Mouse (Mus musculus): ENCODE measurements at regions not wholly inside any gene's neighbourhood (a gene's known extent, or its start where the extent isn't known, plus 50 kb on each side); places are given as distances from the start of the nearest gene placed in this dataset.

DNA sequence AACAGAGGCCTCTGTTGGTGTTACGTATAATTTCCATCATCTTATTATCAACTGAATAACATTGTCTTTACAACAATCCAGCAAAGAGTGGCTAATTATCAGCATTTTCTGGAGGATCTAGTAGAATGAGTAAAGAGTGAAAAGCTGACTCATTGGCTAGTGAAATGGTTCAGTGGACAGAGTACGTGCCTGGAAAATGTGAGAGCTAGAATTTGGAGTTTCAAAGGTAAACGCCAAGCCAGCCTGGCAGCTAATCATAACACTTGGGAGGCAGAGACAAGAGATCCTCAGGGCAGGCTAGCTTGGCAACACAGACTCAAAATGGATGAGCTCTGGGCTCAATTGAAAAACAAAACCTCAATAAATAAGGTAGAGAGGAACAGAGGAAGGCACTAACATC, 2628.0 kb upstream of the Gm7489 start:
- CTCF ChIA-PET: no interaction called here

- CTCF ChIA-PET: no interaction called here
These were observed 2620.0 kb upstream of the Gm7489 start for GRCm38 (mm10) chr15:51264599-51265163.

DNA sequence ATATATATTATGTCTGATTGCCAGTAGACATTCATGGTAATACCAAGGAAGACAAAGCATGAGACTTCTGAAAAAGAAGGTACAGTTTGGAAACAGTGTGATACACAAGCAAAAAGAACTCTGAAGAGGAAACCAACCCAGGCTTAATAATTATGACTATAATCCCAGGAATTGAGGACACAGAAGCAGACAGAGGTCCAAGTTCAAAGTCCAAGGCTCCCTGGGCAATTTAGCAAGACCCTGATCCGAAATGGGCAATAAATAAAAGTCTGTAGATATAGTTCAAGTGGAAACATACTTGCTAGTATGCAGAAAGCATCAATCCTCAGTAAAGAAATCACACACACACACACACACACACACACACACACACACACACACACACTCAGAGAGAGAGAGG, 2618.7 kb upstream of the Gm7489 start:
- CTCF ChIA-PET: no interaction called here

- CTCF ChIA-PET: no interaction called here
These were observed 2612.9 kb upstream of the Gm7489 start for GRCm38 (mm10) chr15:51271632-51272312.

- CTCF ChIA-PET: no interaction called here
These were observed 2599.4 kb upstream of the Gm7489 start for GRCm38 (mm10) chr15:51285334-51285733.

- CTCF ChIA-PET: no interaction called here
These were observed 2598.4 kb upstream of the Gm7489 start for GRCm38 (mm10) chr15:51286352-51286751.

DNA sequence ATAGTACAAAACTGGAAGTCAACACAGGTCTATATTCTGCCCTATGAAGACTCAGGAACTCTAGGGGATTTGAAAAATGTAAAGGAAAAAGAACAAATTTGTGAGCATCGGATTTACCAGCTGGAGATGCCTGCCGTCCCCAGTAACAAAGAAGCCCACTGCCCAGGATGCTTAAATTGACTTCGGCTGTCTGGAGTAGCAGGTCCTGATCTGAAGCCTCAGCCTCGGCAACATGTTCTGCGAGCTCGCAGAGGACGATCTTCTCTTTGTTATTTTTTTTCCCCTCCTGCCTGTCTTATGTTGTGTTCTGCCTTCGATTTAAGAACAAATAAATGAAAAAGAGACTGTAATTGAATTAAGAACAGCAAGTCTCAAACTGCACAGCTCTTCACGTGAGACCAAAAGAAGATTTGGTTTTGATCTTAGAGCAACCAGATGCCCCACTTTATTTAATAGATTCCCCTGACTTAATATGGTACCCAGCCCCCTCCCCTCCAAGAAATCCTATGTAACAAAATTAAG, 2595.7 kb upstream of the Gm7489 start:
- CTCF ChIA-PET: no interaction called here

- CTCF ChIA-PET: no interaction called here
These were observed 2594.8 kb upstream of the Gm7489 start for GRCm38 (mm10) chr15:51289916-51290315.

GRCm38 (mm10) chr15:51291183-51291582, 2593.5 kb upstream of the Gm7489 start:
- CTCF ChIA-PET: no interaction called here

GRCm38 (mm10) chr15:51296841-51297240, 2587.9 kb upstream of the Gm7489 start:
- CTCF ChIA-PET: no interaction called here

GRCm38 (mm10) chr15:51318072-51318471, 2566.6 kb upstream of the Gm7489 start:
- CTCF ChIA-PET: no interaction called here

- CTCF ChIA-PET: no interaction called here
These were observed 2565.9 kb upstream of the Gm7489 start for GRCm38 (mm10) chr15:51318760-51319159.

DNA sequence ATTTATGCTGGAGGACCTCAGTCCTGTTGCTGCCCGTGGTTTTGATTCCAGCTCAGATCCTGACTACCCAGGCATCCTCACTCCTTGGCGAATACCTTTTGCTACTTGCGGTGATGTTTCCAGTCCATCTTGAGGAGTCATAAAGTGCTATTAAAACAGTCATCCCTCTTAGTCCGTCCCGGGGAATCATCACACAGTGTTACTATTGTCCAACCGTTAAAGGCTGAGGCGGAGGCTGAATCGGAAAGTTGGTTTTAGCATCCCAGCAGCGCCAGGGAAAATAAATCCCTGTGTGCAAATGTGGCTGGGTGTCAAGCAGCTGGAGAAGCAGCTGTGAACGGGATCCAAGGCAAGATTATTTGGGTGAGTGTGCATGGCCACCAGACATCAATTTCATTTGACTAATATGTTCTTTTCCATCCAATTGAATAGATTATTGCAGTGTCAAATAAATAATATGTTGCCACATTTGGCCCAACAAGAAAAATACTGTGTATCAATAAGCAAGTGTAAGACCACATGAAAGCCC, 2564.3 kb upstream of the Gm7489 start:
- CTCF ChIA-PET: no interaction called here

- CTCF ChIA-PET: no interaction called here
These were observed 2561.4 kb upstream of the Gm7489 start for GRCm38 (mm10) chr15:51323284-51323683.

DNA sequence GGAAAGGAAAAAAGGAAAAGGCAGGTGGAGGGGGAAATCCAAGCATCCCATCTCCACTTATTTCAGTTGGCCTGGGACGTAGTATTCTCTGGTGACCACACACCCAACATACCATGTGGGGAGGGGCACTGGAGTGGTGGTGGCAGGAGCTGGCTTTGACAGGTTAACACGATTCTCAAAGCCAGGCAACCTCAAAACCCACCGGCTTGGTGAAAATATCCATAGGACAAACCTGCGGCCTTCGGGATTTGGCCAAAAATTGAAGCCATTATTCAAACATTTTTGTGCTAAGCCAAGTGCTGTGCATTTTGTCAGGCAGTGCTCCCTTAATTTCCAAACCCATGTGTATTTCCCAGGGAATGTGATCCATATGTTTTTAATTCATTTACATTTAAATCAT, 2560.5 kb upstream of the Gm7489 start:
- CTCF ChIA-PET: no interaction called here

GRCm38 (mm10) chr15:51327702-51328101, 2557.0 kb upstream of the Gm7489 start:
- CTCF ChIA-PET: no interaction called here

GRCm38 (mm10) chr15:51336441-51336840, 2548.3 kb upstream of the Gm7489 start:
- CTCF ChIA-PET: no interaction called here

DNA sequence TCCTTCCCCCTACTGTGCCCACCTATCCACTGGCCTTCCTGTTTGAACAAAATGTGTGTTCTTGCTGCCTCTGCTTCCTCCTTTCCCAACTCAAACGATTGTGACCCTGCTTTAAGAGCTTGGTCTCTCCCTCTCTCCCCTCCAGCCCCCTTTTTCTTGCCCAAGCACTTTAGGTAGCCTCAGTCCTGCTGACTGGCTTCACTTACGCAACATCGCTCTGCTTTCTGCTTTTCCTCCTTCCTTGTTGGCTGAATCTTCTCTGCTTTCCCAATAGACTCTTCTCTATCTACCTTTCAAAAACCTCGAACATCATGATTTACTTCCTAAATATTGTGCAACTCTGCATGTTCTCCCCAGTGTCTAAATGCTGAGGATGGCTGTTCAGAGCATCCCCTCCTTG, 2538.4 kb upstream of the Gm7489 start:
- CTCF ChIA-PET: no interaction called here

DNA sequence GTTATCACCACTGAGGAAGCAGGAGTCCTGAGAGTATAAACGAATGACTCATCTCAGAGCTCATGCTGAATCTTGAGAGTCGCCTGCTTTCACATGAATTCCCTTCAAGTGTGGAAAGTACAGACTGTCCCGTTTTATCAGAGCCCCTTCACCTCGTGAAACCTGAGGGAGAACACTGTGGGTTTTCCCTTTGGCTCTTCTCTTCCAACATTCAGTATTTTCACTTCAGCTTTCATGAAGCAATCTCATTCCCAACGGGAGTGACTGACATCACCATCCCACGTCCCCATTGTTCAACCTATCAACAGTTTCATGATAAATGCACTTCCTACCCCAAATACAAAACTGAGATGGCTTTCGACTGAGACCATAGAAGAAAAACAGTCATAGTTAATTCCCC, 2521.3 kb upstream of the Gm7489 start:
- CTCF ChIA-PET: no interaction called here

- CTCF ChIA-PET: no interaction called here
These were observed 2513.5 kb upstream of the Gm7489 start for GRCm38 (mm10) chr15:51371162-51371561.

DNA sequence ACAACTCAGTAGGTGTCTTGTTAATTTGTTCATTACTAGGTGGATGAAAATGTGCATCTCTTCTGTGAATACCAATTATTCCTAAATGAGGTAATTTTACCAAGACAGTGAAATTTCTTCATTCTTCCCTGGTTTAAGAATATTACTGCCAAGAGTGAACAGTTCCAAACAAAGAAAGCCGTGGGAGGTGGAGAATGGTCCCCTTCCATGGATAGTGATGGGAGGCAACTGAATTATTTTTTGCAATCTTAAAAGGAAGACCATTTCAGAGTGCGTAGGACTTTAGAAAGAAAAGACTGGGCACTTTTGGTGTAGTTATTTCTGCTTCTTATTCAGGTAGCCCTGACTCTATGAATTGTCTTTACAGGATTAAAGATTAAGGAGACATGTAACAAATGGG, 2494.3 kb upstream of the Gm7489 start:
- CTCF ChIA-PET: no interaction called here

GRCm38 (mm10) chr15:51391352-51391751, 2493.4 kb upstream of the Gm7489 start:
- CTCF ChIA-PET: no interaction called here

DNA sequence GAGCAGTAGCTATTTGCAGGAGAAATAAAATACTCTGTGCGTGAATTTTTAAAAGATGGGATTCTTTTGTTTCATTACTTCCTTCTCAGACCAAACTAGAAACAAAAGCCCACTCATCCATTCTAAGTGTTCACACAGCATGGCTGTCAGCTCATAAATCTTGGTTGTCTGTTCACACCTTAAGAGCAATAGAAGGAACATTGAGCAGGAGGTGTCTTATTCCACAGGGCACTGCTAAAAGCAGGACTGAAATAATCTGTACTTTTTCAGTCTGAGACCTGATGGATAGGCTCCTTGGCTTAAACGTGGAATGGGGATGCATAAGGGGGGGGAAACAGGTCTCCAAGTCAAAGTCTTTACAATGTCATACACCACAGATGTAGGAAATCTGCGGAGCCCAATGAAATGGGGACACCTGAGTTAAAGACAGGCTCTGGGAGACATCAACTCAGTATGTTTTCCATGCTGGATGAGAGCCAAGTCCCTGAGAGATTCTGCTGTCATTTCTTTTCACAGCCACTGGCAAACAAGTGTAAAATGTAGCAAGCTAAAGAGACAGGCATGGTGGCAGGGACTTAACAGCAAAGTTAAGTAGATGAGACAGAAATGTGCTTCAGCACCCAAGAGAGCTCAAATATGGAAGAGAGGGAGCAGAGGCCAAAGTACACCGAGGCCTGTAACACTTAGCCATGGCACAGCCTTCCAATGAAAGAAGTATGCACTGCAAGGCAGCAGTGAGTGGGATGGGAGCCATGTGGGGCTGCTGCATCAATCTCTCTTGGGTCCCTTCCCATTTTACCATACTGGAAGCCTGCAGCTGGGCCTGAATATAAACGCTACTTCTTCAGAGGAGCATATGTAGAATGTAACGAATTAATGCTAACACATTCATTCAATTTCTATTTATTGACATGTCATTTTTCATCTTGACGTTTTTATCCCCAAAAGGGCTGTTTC, 2492.0 kb upstream of the Gm7489 start:
- CTCF ChIA-PET: no interaction called here

Data from spleen, embryonic (tissue).